Mouse (Mus musculus): ENCODE data around the gene Gm49369. TPM values are rescaled to one million over a fixed set of nuclear protein-coding genes. Genes with fewer than 3 reads are reported as not detected.

Gene Gm49369
- polyA plus RNA-seq (2012; rRNA removed), result not detected in 2 replicates

GRCm38 (mm10) chr7:142382567-142382966, at the start of gene Gm49369:
Gene Gm49369 (minus strand): TSS chr7:142382667.
- Histone ChIP-seq H3K27me3 (ENCODE audit: control insufficient read depth, insufficient read depth, low read length) (no peaks in the 10 kb centered on the region), H3K4me3 (ENCODE audit: control insufficient read depth, low read depth, low read length) (no peak within 1 kb of the TSS), H3K27ac (ENCODE audit: control insufficient read depth, insufficient read depth, low read depth, low read length) (no peak within 1 kb of the TSS), H3K4me1 (ENCODE audit: control insufficient read depth, insufficient read depth, low read length) (0 out of 2 replicates have a peak, but pooled peaks cover 4% of the 10 kb centered on the region), H3K36me3 (ENCODE audit: control insufficient read depth, insufficient read depth, low read length) (no peaks in the 10 kb centered on the region)
- TF ChIP-seq POLR2A (IDR thresholded peaks at IDR 0.05; ENCODE audit: control insufficient read depth, low read depth, low read length), result no peak
- TF ChIP-seq CTCF (IDR thresholded peaks at IDR 0.05; ENCODE audit: control insufficient read depth, insufficient read depth, insufficient replicate concordance, low read depth, low read length), result no peak

GRCm38 (mm10) chr7:142431106-142431505, 48.6 kb upstream of the Gm49369 start:
- Histone ChIP-seq H3K27ac (ENCODE audit: control insufficient read depth, insufficient read depth, low read depth, low read length) (no peak overlapping the region), H3K27me3 (ENCODE audit: control insufficient read depth, insufficient read depth, low read length) (no peaks in the 10 kb centered on the region), H3K4me1 (ENCODE audit: control insufficient read depth, insufficient read depth, low read length) (no peaks in the 10 kb centered on the region), H3K36me3 (ENCODE audit: control insufficient read depth, insufficient read depth, low read length) (no peaks in the 10 kb centered on the region), H3K4me3 (ENCODE audit: control insufficient read depth, low read depth, low read length) (no peak overlapping the region)
- TF ChIP-seq CTCF (IDR thresholded peaks at IDR 0.05; ENCODE audit: control insufficient read depth, insufficient read depth, insufficient replicate concordance, low read depth, low read length) (no peak), POLR2A (IDR thresholded peaks at IDR 0.05; ENCODE audit: control insufficient read depth, low read depth, low read length) (no peak)

GRCm38 (mm10) chr7:142430160-142430678, 47.8 kb upstream of the Gm49369 start:
- Histone ChIP-seq H3K4me3 (ENCODE audit: control insufficient read depth, low read depth, low read length) (no peak overlapping the region), H3K4me1 (ENCODE audit: control insufficient read depth, insufficient read depth, low read length) (no peaks in the 10 kb centered on the region), H3K27ac (ENCODE audit: control insufficient read depth, insufficient read depth, low read depth, low read length) (no peak overlapping the region)

GRCm38 (mm10) chr7:142428213-142428612, 45.7 kb upstream of the Gm49369 start:
- no peaks in the 10 kb centered on the region for H3K27me3 ChIP-seq (ENCODE audit: control insufficient read depth, insufficient read depth, low read length)
- TF ChIP-seq CTCF (IDR thresholded peaks at IDR 0.05; ENCODE audit: control insufficient read depth, insufficient read depth, insufficient replicate concordance, low read depth, low read length) (no peak), POLR2A (IDR thresholded peaks at IDR 0.05; ENCODE audit: control insufficient read depth, low read depth, low read length) (no peak)
- H3K4me1 ChIP-seq (ENCODE audit: control insufficient read depth, insufficient read depth, low read length), result no peaks in the 10 kb centered on the region
- no peak overlapping the region for H3K27ac ChIP-seq (ENCODE audit: control insufficient read depth, insufficient read depth, low read depth, low read length)
- H3K36me3 ChIP-seq (ENCODE audit: control insufficient read depth, insufficient read depth, low read length), result no peaks in the 10 kb centered on the region
- no peak overlapping the region for H3K4me3 ChIP-seq (ENCODE audit: control insufficient read depth, low read depth, low read length)

More at GRCm38 (mm10) chr7:142430160-142430678, 47.8 kb upstream of the Gm49369 start:
- TF ChIP-seq POLR2A (IDR thresholded peaks at IDR 0.05; ENCODE audit: control insufficient read depth, low read depth, low read length), result no peak
- TF ChIP-seq CTCF (IDR thresholded peaks at IDR 0.05; ENCODE audit: control insufficient read depth, insufficient read depth, insufficient replicate concordance, low read depth, low read length), result no peak
- Histone ChIP-seq H3K27me3 (ENCODE audit: control insufficient read depth, insufficient read depth, low read length) (no peaks in the 10 kb centered on the region), H3K36me3 (ENCODE audit: control insufficient read depth, insufficient read depth, low read length) (no peaks in the 10 kb centered on the region)

GRCm38 (mm10) chr7:142425641-142426213, 43.3 kb upstream of the Gm49369 start:
- TF ChIP-seq CTCF (IDR thresholded peaks at IDR 0.05; ENCODE audit: control insufficient read depth, insufficient read depth, insufficient replicate concordance, low read depth, low read length) (peak; percentile 26; the same call in 1 of the 2 replicates), POLR2A (IDR thresholded peaks at IDR 0.05; ENCODE audit: control insufficient read depth, low read depth, low read length) (no peak)
- Histone ChIP-seq H3K4me3 (ENCODE audit: control insufficient read depth, low read depth, low read length) (no peak overlapping the region), H3K27ac (ENCODE audit: control insufficient read depth, insufficient read depth, low read depth, low read length) (no peak overlapping the region), H3K36me3 (ENCODE audit: control insufficient read depth, insufficient read depth, low read length) (no peaks in the 10 kb centered on the region), H3K4me1 (ENCODE audit: control insufficient read depth, insufficient read depth, low read length) (no peaks in the 10 kb centered on the region), H3K27me3 (ENCODE audit: control insufficient read depth, insufficient read depth, low read length) (no peaks in the 10 kb centered on the region)

- no peak overlapping the region for H3K27ac ChIP-seq (ENCODE audit: control insufficient read depth, insufficient read depth, low read depth, low read length)
- no peak overlapping the region for H3K4me3 ChIP-seq (ENCODE audit: control insufficient read depth, low read depth, low read length)
- TF ChIP-seq CTCF (IDR thresholded peaks at IDR 0.05; ENCODE audit: control insufficient read depth, insufficient read depth, insufficient replicate concordance, low read depth, low read length), result no peak
- no peak for TF ChIP-seq POLR2A (IDR thresholded peaks at IDR 0.05; ENCODE audit: control insufficient read depth, low read depth, low read length)
- no peaks in the 10 kb centered on the region for H3K27me3 ChIP-seq (ENCODE audit: control insufficient read depth, insufficient read depth, low read length)
- no peaks in the 10 kb centered on the region for H3K4me1 ChIP-seq (ENCODE audit: control insufficient read depth, insufficient read depth, low read length)
- no peaks in the 10 kb centered on the region for H3K36me3 ChIP-seq (ENCODE audit: control insufficient read depth, insufficient read depth, low read length)
Observed at GRCm38 (mm10) chr7:142421826-142422225, 39.4 kb upstream of the Gm49369 start.

- Histone ChIP-seq H3K4me1 (ENCODE audit: control insufficient read depth, insufficient read depth, low read length) (no peaks in the 10 kb centered on the region), H3K4me3 (ENCODE audit: control insufficient read depth, low read depth, low read length) (no peak overlapping the region), H3K27ac (ENCODE audit: control insufficient read depth, insufficient read depth, low read depth, low read length) (no peak overlapping the region), H3K27me3 (ENCODE audit: control insufficient read depth, insufficient read depth, low read length) (no peaks in the 10 kb centered on the region), H3K36me3 (ENCODE audit: control insufficient read depth, insufficient read depth, low read length) (no peaks in the 10 kb centered on the region)
- TF ChIP-seq POLR2A (IDR thresholded peaks at IDR 0.05; ENCODE audit: control insufficient read depth, low read depth, low read length) (no peak), CTCF (IDR thresholded peaks at IDR 0.05; ENCODE audit: control insufficient read depth, insufficient read depth, insufficient replicate concordance, low read depth, low read length) (no peak)
Observed at GRCm38 (mm10) chr7:142419887-142420286, 37.4 kb upstream of the Gm49369 start.

All from testis, adult 2 months (tissue).